Mouse (Mus musculus): ENCODE results near the gene Olfr455.

Gene Olfr455

GRCm38 (mm10) chr6:42487114-42487513, 60.3 kb downstream of the Olfr455 start, which contains the start of gene Olfr456:
TSS of gene Olfr456 (minus strand) at chr6:42487214.
- ATAC-seq (ENCODE audit: low TSS enrichment) = no peak

Data from frontal cortex, adult (tissue).